Mouse (Mus musculus) left cerebral cortex, adult 8-10 months (tissue): ENCODE data around the gene Naa16. TPM values are rescaled to one million over a fixed set of nuclear protein-coding genes. Genes with fewer than 3 reads are reported as not detected.

ENCODE experiments used
- DNase-seq, 2 experiments: peaks; one replicate each; pipeline ENCODE4 v3.0.0; 2022; ENCODE audit warnings: low spot score in 2 of 2
- total RNA-seq, 4 experiments: library from RNA; stranded (reverse); gene quantifications; 2 replicates each; pipeline ENCODE4 v1.2.4; 2022

Gene Naa16
- total RNA-seq, 4 experiments from 2014 or later = 11.5 to 14.4 (median 13.1) TPM

DNA sequence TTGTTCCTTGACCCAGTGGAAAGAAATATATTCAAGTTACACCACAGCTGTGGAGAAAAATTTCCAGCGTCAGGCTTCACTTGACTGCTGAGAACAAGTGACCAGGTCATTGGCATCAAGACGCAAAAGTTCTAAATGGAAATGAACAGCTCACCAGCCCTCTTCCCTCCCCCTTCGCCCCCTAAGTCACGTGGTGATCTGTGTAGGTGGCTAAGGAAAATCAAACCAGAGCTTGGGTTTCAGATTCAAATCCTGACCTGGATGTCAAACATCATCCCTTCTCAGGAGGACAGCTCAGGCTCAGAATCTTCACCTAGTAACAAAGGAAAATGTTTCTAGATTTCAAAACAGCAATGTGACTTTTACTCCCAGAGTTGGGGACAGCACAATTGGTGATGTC, 91.3 kb downstream of the Naa16 start:
- no peak for DNase-seq

DNA sequence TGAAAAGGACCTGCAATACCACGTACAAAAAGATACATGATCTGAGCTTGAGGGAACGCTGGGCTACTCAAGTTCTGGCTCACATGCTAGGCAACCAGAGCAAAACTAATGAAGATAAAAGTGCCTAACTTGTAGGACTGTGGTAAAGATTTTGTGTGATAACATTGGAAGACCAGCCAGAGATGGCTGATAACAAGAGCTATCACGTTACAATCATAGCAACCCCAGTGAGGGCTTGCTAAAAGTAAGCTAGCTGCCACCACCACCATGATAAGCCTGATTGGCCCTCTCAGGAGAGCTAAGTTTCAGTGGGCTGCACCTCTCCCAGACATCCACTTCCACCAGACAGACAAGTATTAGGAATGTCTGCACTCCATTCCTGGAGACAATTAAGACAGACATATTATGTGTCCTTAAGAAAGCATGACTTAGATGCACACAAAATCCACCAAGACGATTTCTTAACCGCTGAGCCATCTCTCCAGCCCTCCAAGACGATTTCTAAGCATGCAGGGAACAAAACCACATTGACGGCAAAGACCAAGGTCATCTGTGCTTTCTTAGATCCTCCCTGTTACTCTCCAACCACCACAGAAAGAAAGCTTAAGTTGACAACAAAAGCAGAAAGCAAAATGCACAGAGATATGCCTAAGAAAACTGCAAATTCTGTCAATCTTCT, 92.1 kb downstream of the Naa16 start:
- DNase-seq = no peak

DNA sequence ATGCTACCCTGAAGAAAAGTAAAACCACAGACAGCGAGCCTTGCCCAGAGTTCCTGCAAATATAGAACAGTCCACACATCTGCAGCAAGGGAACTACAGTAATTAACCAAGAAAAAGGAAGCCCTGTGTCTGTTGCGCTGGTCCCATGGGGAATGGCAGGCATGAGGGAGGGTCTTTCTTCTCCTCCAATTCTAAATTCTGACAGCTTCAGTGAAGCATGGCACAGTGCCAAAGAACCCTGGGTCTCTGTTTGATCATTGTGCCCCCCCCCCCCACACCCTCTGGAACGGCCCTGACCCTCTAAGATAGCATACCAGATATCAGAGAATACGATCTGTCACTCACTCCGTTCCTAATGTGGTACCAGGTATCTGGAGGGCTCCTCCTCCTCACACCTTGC, 93.7 kb downstream of the Naa16 start:
- DNase-seq = no peak

DNA sequence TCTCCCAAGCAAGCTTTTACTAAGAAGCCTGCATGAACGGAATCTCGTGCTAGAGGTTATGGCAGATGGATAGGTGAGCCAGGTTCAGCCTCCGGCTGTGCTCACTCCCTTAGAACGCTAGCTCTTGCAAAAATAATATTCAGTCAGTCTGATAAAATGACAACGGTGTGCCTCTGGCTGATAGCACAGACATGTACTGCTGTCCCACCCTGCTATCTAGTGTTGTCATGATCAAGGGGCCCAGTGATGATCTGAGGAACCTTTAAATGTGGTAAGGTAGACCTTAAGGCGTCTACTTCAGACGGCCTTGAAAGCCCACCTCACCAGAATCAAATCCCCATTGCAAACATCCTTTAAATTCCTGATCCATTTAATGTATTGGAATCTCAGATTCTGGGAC, 94.4 kb downstream of the Naa16 start:
- DNase-seq = no peak

DNA sequence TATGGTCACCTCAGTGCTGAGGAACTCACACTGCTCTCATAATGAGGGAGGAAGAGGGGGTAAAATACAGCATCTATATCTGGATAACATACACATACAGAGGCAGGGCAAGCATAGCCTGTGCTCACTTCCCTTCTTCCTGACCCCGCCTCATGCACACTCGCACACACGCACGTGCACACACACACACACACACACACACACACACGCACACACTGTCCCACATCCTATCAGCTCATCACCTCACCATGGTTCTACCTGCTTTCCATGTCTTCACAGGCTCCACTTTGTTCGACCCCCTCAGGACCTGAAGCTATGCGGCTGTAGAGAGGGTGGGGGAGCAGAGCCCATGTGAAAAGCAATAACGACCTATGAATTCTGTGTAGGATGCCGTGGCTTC, 95.0 kb downstream of the Naa16 start:
- no peak for DNase-seq

DNA sequence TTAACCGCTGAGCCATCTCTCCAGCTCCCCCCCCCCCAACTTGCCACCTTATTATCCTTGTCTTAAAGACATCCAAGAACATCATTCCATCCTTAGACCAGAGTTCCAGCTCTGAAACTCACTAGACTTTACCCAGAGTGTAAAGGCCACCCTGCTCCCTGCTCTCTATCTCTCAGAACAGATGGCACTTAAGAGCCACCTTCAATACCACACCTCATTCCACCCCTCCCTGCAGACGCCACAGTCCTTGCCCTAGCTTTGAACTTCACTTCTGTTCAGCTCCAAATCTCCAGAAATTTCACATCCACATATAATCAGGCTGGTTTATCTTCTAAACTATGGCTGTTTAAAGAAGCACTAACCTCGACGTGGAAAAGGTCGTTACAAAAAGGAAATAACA, 95.6 kb downstream of the Naa16 start:
- no peak for DNase-seq

DNA sequence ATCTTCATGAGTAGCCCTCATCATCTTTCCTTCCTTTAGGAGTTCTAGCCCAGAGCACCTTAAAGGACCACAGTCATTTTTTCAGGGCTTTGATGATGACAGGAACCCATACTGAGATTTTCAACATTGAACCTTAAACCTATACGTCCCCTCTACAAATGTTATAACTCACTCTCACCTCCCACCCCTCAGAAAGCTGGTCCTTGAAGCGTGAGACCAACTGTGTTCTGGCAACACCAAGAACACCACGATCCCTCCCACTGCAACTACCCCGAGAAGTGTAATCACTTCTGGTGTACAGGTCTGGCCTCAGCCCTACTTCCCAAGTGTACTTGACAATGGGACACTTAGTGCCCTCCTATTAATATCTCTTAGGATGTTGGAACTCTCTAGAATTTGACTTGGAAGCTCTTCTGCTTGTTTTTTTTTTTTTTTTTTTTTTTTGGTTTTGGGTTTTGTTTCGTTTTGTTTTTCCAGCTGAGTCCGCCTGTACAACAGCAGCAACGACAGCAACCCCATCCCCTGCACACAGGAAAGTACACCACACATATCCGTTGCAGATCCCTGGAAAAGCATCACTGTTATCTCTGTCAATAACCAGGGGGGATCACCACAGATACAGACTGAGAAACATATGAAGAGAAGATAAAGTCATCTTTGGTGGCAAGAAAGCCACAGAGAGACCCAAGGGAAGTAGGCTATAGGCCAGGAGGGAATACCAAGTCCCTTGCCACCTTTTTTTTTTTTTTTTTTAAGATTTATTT, 96.3 kb downstream of the Naa16 start:
- no peak for DNase-seq

DNA sequence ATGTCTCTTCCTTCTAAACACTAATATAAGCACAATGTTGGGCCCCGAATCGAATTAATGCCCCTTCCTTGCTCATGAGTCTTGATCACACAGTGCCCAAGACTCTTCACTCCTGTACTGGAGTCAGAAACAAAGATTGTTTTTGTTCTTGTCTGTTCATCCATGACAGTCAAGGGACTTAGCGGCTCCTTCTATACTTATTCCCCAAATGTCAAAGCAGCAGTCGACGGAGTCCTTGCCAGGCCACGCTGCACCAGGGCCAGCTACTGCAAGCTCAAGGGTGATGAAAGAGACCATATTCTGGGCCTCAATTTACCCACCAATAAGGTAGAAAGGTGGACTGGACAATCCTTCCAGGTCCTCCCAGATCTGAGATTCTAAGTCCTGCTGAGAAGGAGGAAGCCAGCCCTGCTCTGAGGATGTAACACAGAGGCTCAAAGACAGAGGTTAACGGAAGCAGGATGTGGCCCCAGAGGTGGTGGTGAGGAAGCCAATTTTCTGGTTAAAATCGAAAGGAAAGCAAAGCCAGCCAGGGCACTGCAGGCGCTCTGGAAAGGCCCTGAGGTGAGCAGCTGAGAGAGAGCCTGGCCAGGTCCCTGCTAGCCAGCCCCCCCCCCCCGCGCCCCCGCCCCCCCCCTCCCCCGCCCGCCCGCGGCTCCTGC, 97.3 kb downstream of the Naa16 start:
- DNase-seq = no peak

DNA sequence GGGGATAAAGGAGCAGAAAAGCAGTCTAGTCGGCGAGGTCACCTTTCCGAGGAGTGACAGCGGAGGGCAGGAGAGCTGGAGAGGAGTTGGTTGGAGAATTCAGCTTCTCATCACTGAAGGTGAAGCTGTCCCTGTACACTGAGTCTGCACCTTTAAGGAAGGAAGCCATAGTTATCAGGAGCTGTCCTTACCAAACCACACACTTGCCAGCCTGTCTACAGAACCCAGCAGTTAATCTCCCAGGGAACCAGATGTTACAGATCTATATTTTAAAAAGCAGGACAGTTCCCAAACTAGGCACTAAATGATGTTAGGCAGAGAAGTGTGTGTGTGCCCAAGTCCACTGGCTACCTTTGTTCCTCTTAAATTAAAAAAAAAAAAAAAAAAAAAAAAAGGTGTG, 98.9 kb downstream of the Naa16 start:
- no peak for DNase-seq

DNA sequence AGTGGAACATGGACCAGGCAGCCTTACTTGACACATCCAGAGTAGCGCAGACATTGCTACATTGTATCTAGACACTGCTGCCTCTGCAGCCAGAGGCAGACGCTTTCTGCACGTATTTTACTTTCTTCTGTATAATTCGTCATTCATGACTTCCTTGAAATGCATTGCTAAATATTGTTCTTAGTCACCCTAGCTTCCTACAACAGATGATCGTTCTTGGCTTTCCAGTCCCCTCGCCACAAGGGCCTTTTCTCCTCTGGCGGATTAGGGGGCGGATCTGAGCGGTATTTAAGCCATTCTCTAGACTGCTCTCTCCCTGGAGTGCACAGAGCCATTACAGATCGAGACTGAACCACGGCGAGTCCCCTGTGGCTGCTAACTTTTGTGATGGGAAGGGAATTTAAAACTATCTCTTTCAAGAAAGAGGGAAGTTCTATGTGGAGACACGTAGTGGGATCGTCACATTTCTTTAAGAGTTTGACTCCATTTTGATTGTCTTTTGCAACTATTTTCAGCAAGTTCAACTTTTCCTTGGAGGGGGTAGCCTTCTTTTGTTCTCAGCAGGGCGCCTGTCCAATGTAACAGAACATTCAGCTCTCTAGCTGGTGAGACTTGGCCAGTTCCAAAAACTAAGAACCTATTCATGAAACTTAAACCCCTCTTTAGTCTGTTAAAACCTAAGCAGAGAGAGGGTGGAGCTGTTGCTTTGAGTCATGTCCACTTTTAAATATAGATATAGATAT, 99.7 kb downstream of the Naa16 start:
- no peak for DNase-seq

DNA sequence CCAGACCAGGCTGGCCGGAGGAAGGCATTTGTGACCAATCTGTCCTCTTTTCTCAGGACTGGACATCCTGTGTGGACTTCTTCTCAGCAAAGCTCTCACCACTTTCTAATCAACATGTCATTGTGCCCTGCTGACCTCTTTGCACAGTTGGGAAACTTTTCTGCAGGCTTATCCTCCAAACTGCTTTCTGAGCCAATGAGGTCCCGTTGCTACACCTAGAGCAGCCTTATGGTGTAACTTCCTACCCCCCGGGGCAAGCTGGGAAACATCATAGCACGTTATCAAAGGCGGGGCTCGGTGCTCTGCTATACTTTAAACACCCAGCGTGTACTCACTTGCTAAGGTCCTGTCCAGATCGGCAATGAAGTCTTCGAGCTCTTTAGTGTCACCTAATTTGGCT, 100.7 kb downstream of the Naa16 start:
- no peak for DNase-seq

DNA sequence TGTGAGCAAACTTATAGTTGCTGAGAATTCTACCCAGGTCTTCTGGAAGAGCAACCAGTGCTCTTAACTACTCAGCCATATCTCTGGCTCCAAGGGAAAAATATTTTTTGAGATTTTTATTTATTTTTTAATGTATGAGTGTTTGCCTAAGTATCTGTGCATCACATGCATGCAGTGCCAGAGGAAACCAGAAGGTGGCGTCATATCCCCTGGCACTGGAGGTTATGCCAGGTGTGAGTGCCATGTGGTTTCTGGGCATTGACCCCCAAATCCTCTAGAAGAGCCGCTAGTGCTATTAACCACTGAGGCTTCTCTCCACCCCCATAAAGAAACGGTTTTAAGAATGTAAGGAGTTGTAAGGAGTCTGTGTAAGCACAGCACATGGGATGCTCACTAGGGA, 102.3 kb downstream of the Naa16 start:
- no peak for DNase-seq

DNA sequence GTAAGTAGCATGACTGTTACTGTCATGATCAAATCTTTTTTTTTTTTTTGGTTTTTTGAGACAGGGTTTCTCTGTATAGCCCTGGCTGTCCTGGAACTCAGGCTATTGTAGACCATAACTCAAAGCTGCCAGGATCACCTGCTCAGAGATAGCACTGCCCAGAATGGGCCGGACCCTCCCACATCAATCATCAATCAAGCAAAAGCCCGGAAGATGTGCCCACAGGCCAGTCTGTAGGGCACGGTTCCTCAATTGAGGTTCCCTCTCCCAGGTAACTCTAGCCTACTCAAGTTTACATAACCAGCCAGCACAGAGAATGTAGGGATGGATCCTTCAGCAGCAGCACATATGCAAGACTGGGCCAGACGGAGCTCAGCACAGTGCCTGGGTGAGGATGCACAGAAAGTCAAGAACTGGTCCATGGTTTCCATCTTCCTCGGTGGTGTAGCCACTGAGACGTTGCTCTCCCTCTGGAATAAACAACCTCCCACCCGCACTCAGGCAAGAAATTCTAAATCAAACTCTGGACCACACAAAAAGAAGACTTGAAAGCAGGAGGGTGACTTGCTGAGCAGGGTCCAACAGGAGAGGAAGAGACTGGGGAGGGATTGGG, 103.2 kb downstream of the Naa16 start:
- DNase-seq = no peak

DNA sequence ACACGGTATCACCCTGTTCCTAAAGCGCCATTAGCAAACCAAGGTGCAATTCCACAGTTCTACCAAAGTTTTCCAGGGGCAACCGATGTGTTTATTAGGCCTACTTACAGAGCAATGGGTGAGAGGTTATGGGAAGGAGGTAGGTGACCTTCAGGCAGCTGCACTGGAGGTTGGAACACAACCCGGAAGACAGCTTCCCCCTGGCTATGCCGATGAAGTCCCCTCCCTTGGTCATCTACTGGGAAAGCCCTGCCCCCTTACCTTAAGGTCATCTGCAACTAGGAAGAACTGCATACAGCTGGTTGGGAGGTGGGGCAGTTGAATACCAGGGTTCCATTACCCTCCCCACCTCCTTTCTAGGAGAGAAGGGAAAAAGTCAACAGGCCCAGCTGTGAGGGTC, 105.0 kb downstream of the Naa16 start:
- DNase-seq = no peak

DNA sequence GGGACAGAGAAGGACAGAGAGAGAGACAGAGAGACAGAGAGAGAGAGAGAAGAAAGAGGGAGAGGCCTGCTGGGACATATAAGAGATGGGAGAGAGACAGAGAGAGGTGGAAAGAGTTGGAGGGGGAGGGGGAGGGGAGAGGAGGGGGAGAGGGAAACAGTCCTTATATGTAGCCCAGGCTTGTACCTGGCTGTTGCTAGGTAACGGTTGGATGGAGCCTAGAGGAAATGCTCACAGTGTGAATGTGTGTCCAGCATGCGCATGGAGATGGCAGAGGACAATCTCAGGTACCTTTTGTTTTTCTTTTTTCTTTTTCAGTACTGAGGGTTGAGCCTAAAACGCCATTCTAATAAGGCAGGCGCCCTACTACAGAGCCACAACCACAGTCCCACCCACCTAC, 106.0 kb downstream of the Naa16 start:
- DNase-seq = no peak

DNA sequence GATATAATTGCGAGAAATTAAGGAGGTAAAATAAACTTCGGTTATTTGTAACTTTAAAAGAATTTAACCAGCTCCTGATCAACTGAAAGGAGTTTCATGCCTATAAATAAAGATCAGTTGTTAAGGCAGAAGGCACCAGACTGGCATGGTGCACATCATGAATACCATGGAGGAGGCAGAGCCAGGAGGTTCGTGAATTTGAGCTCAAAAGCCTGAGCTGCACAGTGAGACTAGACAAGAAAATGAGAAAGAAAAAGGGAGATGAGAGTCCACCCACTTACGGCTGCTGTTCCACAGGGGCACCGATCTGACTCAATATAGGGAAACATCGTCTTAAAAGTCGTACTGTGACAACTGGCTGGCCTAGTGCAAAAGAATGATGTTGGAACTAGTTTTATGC, 106.6 kb downstream of the Naa16 start:
- no peak for DNase-seq

DNA sequence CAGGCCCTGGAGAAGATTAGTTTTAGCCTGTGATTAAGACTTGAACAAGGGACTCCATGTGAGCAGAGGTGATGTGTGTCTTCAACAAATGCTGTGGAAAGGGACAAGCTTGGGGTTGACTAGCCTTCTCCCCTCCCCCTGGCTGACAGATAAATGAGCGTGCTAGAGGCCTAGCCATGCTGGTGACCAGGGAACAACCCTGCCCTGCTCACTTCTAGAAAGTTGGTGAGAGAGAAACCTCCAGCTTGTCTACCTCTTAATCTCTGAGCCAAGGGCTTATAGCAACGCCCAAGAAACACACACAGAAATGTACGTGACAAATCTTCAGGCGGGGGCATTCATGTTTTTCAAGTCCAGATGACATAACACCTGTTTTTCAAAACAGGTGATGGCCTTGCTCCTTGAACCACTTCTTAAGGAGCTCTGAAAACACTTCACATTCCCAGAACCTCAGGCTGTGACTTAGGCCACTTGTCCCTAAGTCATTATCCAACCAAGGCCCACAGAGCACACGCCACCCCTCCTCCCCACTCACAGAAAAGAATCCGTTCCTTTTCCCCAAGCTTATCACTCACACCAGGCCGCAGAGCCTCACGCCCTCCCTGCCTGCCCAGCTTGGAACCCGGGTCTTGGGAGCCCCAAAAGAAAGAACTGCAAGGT, 108.6 kb downstream of the Naa16 start:
- no peak for DNase-seq

DNA sequence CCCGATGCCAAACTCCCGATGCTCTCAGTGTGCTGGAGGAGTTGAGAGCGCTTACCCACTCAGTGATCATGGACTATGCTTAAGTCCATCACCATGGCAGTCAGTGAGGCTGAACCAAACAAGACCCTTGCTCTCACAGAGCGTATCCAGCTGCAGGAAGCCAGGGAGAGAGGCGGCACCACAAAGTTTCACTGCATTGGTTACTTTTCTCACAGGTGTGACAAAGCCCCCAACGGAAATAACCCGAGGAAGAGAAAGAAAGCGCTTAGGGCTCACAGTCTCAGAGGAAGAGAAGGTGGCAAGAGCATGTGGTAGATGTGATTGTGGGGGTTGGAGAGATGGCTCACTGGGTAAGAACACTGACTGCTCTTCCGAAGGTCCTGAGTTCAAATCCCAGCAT, 110.1 kb downstream of the Naa16 start:
- no peak for DNase-seq

DNA sequence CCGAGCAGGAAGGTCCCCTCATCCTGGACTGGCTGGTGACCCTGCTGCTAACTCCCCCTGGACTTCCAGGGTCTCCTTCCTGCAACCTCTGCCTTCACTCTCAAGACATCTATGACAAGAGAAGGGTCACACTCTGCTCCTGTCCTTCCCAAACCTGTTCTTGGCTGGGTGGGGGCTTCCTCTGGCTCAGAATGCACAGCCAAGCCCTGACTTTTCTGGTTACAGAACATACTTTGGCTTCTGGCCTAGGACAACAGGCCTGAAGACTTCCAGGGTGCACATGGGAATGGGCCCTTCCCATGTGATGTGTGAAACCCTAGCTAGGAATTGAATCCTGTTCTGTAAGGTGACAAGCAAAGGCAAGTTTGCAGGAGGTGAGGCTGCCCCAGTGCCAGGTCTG, 111.1 kb downstream of the Naa16 start:
- no peak for DNase-seq

DNA sequence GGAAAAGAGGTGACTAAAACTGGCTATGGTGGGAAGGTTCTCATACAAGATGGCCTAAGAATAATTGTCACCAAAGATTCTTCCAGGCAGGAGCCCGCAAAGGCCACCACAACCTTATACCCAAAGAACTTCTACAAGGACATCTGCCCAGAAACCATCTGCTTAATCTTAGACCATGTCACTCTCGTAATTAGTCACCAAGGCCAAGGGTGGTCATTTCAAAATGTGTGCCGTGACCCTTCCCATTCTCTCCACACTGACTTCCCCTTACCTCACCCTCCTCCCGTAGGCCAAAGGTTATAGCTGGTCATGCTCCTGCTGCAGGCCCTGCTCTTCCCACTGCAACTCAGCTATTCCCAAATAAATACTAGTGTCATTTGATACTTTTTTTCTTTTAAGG, 111.7 kb downstream of the Naa16 start:
- no peak for DNase-seq

DNA sequence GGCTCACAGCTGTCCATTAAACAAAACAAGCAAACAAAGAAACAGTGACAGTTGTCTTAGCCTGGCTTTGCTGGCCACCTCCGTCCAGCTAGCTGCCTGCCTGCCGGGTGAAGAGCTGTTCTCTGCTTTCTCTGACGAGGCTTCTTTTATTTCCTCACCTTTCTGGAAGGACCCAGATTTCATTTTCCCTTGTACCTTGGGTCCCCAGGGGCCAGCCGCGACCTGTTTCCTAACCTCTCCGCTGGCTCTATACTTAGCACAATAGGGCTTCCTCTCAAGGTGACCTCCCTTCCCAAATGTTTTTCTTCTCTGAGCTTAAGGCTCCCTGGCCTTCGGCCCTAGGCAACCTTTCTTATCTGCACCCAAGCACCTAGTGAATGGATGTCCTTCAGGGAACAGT, 112.7 kb downstream of the Naa16 start:
- no peak for DNase-seq
